Mouse (Mus musculus): ENCODE data around the gene Mdga1. TPM values are rescaled to one million over a fixed set of nuclear protein-coding genes. Genes with fewer than 3 reads are reported as not detected.

Gene Mdga1
- polyA plus RNA-seq, 1 experiment from 2014 or later, result 10.2 TPM

DNA sequence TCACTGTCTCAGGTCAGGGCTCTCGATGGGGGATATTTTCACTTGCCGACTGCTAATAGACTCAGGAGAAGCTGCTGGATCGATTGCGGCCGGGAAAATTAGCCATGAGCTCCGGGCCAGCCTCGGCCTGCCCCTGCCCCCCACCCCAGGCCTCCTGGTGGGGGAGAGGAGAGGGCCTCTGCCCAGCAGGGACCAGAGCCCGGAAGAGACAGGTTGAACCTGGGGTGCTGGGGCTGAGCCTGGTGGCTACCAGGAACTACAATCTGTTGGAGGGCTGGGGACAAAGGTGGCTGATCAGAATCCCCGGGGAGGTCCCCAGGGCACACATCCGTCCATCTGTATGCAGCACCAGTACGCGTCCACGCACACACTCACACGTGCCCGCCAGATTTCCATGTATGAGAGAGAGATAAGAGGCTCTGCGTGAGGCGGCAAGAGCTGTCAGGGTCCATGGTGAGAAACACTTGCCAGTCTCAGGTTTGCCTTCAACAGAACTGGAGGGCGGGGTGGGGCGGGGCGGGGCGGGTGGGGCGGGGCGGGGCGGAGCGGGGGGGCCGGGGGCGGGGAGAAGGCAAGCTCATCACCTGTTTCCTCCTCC lies 95.7 kb downstream of the Mdga1 start:
- Histone ChIP-seq H3K4me1 (replicated peaks) (peaks cover 26% of the 10 kb centered on the region), H3K27ac (replicated peaks) (peak overlapping the region; percentile 87), H3K4me3 (no peak overlapping the region), H3K9ac (peak overlapping the region; percentile 38; the same call in 1 of the 2 replicates), H3K36me3 (no peaks in the 10 kb centered on the region), H3K27me3 (no peaks in the 10 kb centered on the region; the same call in 1 of the 2 replicates), H3K9me3 (no peaks in the 10 kb centered on the region), H3K4me2 (peak overlapping the region; percentile 11; the same call in 1 of the 2 replicates)
- WGBS, result 12% methylated on average over 21 of the region's 27 CpGs
- ATAC-seq (ENCODE audit: low read depth), result peak; percentile 24; the same call in 1 of the 2 replicates

GRCm38 (mm10) chr17:29873580-29874015 lies 96.3 kb downstream of the Mdga1 start:
- Histone ChIP-seq H3K9ac (0 out of 2 replicates have a peak overlapping the region, but pooled peaks have one; percentile 38), H3K4me3 (no peak overlapping the region), H3K4me2 (no peak overlapping the region), H3K27ac (replicated peaks) (peak overlapping the region; percentile 87), H3K9me3 (no peaks in the 10 kb centered on the region), H3K36me3 (no peaks in the 10 kb centered on the region), H3K27me3 (no peaks in the 10 kb centered on the region; the same call in 1 of the 2 replicates), H3K4me1 (replicated peaks) (peaks cover 26% of the 10 kb centered on the region)
- peak; percentile 87 for ATAC-seq (ENCODE audit: low read depth)
- WGBS, result 28% methylated on average over 7 of the region's 7 CpGs

- WGBS, result 76% methylated on average over 12 of the region's 12 CpGs
- no peaks in the 10 kb centered on the region; the same call in 1 of the 2 replicates for H3K27me3 ChIP-seq
- no peak overlapping the region for H3K9ac ChIP-seq
- no peaks in the 10 kb centered on the region for H3K36me3 ChIP-seq
- peaks cover 26% of the 10 kb centered on the region for H3K4me1 ChIP-seq (replicated peaks)
- no peak overlapping the region for H3K4me2 ChIP-seq
- 0 out of 2 replicates have a peak, but pooled peaks cover 4% of the 10 kb centered on the region for H3K9me3 ChIP-seq
- H3K4me3 ChIP-seq, result no peak overlapping the region
- ATAC-seq (ENCODE audit: low read depth), result no peak
- H3K27ac ChIP-seq (replicated peaks), result no peak overlapping the region
Measured at GRCm38 (mm10) chr17:29870316-29870715, 99.6 kb downstream of the Mdga1 start.

GRCm38 (mm10) chr17:29865914-29866313 lies 104.0 kb downstream of the Mdga1 start:
- ATAC-seq (ENCODE audit: low read depth), result no peak
- H3K4me2 ChIP-seq, result no peak overlapping the region
- WGBS, result 61% methylated on average over 6 of the region's 6 CpGs

GRCm38 (mm10) chr17:29864440-29864839 lies 105.4 kb downstream of the Mdga1 start:
- H3K4me3 ChIP-seq, result no peak overlapping the region
- ATAC-seq (ENCODE audit: low read depth), result no peak
- no peak overlapping the region for H3K9ac ChIP-seq
- WGBS, result 68% methylated on average over 7 of the region's 7 CpGs
- no peaks in the 10 kb centered on the region for H3K36me3 ChIP-seq
- H3K27ac ChIP-seq (replicated peaks), result no peak overlapping the region
- H3K4me2 ChIP-seq, result no peak overlapping the region
- H3K9me3 ChIP-seq, result 0 out of 2 replicates have a peak, but pooled peaks cover 4% of the 10 kb centered on the region
- no peaks in the 10 kb centered on the region for H3K27me3 ChIP-seq
- no peaks in the 10 kb centered on the region for H3K4me1 ChIP-seq (replicated peaks)

More at GRCm38 (mm10) chr17:29865914-29866313, 104.0 kb downstream of the Mdga1 start:
- no peak overlapping the region for H3K9ac ChIP-seq
- H3K27me3 ChIP-seq, result no peaks in the 10 kb centered on the region
- no peak overlapping the region for H3K4me3 ChIP-seq
- H3K9me3 ChIP-seq, result 0 out of 2 replicates have a peak, but pooled peaks cover 4% of the 10 kb centered on the region
- no peaks in the 10 kb centered on the region for H3K4me1 ChIP-seq (replicated peaks)
- no peaks in the 10 kb centered on the region for H3K36me3 ChIP-seq
- H3K27ac ChIP-seq (replicated peaks), result no peak overlapping the region

DNA sequence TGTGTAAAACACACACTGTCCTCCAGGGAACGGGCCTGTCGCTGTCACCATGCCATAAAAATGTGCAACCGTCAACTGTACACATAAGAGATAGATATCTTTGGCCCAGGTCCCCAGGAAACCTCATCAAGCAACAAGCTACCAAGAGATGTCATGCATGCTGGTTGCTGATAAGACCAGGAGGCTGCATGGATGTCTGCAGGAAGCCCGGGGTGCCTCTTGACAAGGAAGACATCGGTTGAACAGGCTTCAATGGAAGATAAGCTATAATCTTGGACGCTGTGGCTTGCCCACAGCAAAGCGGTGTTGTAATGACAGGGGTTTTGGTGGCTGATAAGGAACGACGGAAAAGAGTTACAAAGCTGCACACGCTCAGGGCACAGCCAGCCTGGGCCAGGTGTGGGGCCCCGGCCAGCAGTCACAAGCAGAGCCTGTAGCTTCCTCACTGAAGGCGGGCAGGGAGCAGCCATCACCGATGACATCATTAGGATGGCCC lies 110.1 kb downstream of the Mdga1 start:
- 85% methylated on average over 13 of the region's 13 CpGs for WGBS
- H3K9ac ChIP-seq, result no peak overlapping the region
- no peak; the same call in 1 of the 2 replicates for ATAC-seq (ENCODE audit: low read depth)

DNA sequence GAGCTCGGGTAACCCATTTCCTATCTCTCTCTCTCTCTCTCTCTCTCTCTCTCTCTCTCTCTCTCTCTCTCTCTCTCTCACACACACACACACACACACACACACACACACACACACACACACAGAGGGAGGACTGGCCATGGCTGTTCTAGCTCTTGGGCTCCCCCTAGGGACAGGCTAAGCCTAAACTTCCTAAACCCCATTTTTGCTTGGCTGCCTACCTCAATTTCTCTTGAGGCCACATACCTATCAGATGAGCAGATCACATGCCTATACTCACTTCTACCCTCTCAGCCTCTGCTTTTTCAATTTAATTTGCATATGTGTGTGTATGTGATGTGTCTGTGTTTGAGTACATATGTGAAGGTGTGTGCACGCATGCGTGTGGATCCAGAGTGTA lies 111.1 kb downstream of the Mdga1 start:
- Histone ChIP-seq H3K27me3 (no peaks in the 10 kb centered on the region), H3K4me2 (no peak overlapping the region), H3K9ac (no peak overlapping the region), H3K4me3 (no peak overlapping the region), H3K9me3 (no peaks in the 10 kb centered on the region), H3K36me3 (no peaks in the 10 kb centered on the region), H3K4me1 (replicated peaks) (0 out of 2 replicates have a peak, but pooled peaks cover 12% of the 10 kb centered on the region), H3K27ac (replicated peaks) (no peak overlapping the region)
- WGBS, result 87% methylated on average over 3 of the region's 3 CpGs
- ATAC-seq (ENCODE audit: low read depth), result no peak

More for the DNA sequence above, 110.1 kb downstream of the Mdga1 start:
- no peaks in the 10 kb centered on the region for H3K36me3 ChIP-seq
- 0 out of 2 replicates have a peak, but pooled peaks cover 12% of the 10 kb centered on the region for H3K4me1 ChIP-seq (replicated peaks)
- H3K4me3 ChIP-seq, result no peak overlapping the region
- no peaks in the 10 kb centered on the region for H3K9me3 ChIP-seq
- H3K27ac ChIP-seq (replicated peaks), result peak overlapping the region; percentile 43; the same call in 1 of the 2 replicates
- H3K27me3 ChIP-seq, result no peaks in the 10 kb centered on the region
- H3K4me2 ChIP-seq, result no peak overlapping the region

- Histone ChIP-seq H3K9ac (no peak overlapping the region), H3K27me3 (no peaks in the 10 kb centered on the region; the same call in 1 of the 2 replicates), H3K9me3 (no peaks in the 10 kb centered on the region), H3K27ac (replicated peaks) (no peak overlapping the region), H3K36me3 (no peaks in the 10 kb centered on the region), H3K4me2 (no peak overlapping the region), H3K4me3 (no peak overlapping the region), H3K4me1 (replicated peaks) (peaks cover 25% of the 10 kb centered on the region; the same call in 1 of the 2 replicates)
- ATAC-seq (ENCODE audit: low read depth), result no peak
- 74% methylated on average over 18 of the region's 18 CpGs for WGBS
Measured at GRCm38 (mm10) chr17:29855702-29856580, 113.9 kb downstream of the Mdga1 start.

- Histone ChIP-seq H3K4me3 (no peak overlapping the region), H3K4me1 (replicated peaks) (peaks cover 25% of the 10 kb centered on the region; the same call in 1 of the 2 replicates)
- 92% methylated on average over 4 of the region's 4 CpGs for WGBS
Measured at GRCm38 (mm10) chr17:29854835-29855234, 115.1 kb downstream of the Mdga1 start.

GRCm38 (mm10) chr17:29854388-29854787 lies 115.5 kb downstream of the Mdga1 start:
- no peak overlapping the region for H3K9ac ChIP-seq
- no peaks in the 10 kb centered on the region for H3K36me3 ChIP-seq
- no peak overlapping the region for H3K27ac ChIP-seq (replicated peaks)
- peaks cover 25% of the 10 kb centered on the region; the same call in 1 of the 2 replicates for H3K4me1 ChIP-seq (replicated peaks)
- no peaks in the 10 kb centered on the region; the same call in 1 of the 2 replicates for H3K27me3 ChIP-seq
- no peak overlapping the region for H3K4me2 ChIP-seq
- no peak for ATAC-seq (ENCODE audit: low read depth)
- no peaks in the 10 kb centered on the region for H3K9me3 ChIP-seq
- WGBS, result 69% methylated on average over 6 of the region's 6 CpGs
- no peak overlapping the region for H3K4me3 ChIP-seq

More at GRCm38 (mm10) chr17:29854835-29855234, 115.1 kb downstream of the Mdga1 start:
- Histone ChIP-seq H3K27me3 (no peaks in the 10 kb centered on the region; the same call in 1 of the 2 replicates), H3K9ac (no peak overlapping the region), H3K27ac (replicated peaks) (no peak overlapping the region), H3K9me3 (no peaks in the 10 kb centered on the region), H3K4me2 (no peak overlapping the region), H3K36me3 (no peaks in the 10 kb centered on the region)
- ATAC-seq (ENCODE audit: low read depth), result no peak

- Histone ChIP-seq H3K27ac (replicated peaks) (no peak overlapping the region), H3K9ac (no peak overlapping the region), H3K4me1 (replicated peaks) (peaks cover 28% of the 10 kb centered on the region; the same call in 1 of the 2 replicates), H3K36me3 (no peaks in the 10 kb centered on the region), H3K27me3 (no peaks in the 10 kb centered on the region; the same call in 1 of the 2 replicates), H3K4me2 (no peak overlapping the region), H3K4me3 (no peak overlapping the region), H3K9me3 (no peaks in the 10 kb centered on the region)
- ATAC-seq (ENCODE audit: low read depth), result no peak
- 53% methylated on average over 8 of the region's 8 CpGs for WGBS
Measured at GRCm38 (mm10) chr17:29852846-29853486, 116.9 kb downstream of the Mdga1 start.

Data from neural tube, embryonic 13.5 days (tissue).